Mouse (Mus musculus): Measurements from ENCODE around the gene Fev. TPM values are rescaled to one million over a fixed set of nuclear protein-coding genes. Genes with fewer than 3 reads are reported as not detected.

Gene Fev
- polyA plus RNA-seq, 1 experiment from 2014 or later: 0.24 TPM

- Histone ChIP-seq H3K9me3 (ENCODE audit: low read length) (no peaks in the 10 kb centered on the region), H3K4me2 (replicated peaks; ENCODE audit: low read depth, low read length) (no peak overlapping the region)
- ATAC-seq (ENCODE audit: low FRiP score, low TSS enrichment): no peak
Observed at GRCm38 (mm10) chr1:74880785-74881360, 4.3 kb downstream of the Fev start.

GRCm38 (mm10) chr1:74877199-74877598 is 8.0 kb downstream of the Fev start:
- H3K27me3 ChIP-seq (ENCODE audit: insufficient read depth, low read length): peaks cover 40% of the 10 kb centered on the region
- no peak overlapping the region for H3K27ac ChIP-seq (ENCODE audit: low read length)
- 65% methylated on average over 3 of the region's 3 CpGs for WGBS
- H3K36me3 ChIP-seq (ENCODE audit: insufficient read depth, low read length): no peaks in the 10 kb centered on the region
- no peak overlapping the region for H3K9ac ChIP-seq (replicated peaks; ENCODE audit: low read length)
- ATAC-seq (ENCODE audit: low FRiP score, low TSS enrichment): no peak
- H3K4me1 ChIP-seq (ENCODE audit: insufficient read depth, low read length): peaks cover 4% of the 10 kb centered on the region
- H3K4me3 ChIP-seq (ENCODE audit: low read length): no peak overlapping the region
- no peak overlapping the region for H3K4me2 ChIP-seq (replicated peaks; ENCODE audit: low read depth, low read length)
- H3K9me3 ChIP-seq (ENCODE audit: low read length): no peaks in the 10 kb centered on the region

More at GRCm38 (mm10) chr1:74880785-74881360, 4.3 kb downstream of the Fev start:
- 3% methylated on average over 18 of the region's 18 CpGs for WGBS
- Histone ChIP-seq H3K4me1 (ENCODE audit: insufficient read depth, low read length) (peaks cover 25% of the 10 kb centered on the region), H3K27ac (ENCODE audit: low read length) (no peak overlapping the region), H3K9ac (replicated peaks; ENCODE audit: low read length) (no peak overlapping the region), H3K36me3 (ENCODE audit: insufficient read depth, low read length) (no peaks in the 10 kb centered on the region), H3K27me3 (ENCODE audit: insufficient read depth, low read length) (peaks cover 74% of the 10 kb centered on the region), H3K4me3 (ENCODE audit: low read length) (0 out of 2 replicates have a peak overlapping the region, but pooled peaks have one; percentile 18)

- Histone ChIP-seq H3K4me1 (ENCODE audit: insufficient read depth, low read length) (no peaks in the 10 kb centered on the region), H3K4me3 (ENCODE audit: low read length) (no peak overlapping the region), H3K4me2 (replicated peaks; ENCODE audit: low read depth, low read length) (no peak overlapping the region), H3K27ac (ENCODE audit: low read length) (no peak overlapping the region), H3K27me3 (ENCODE audit: insufficient read depth, low read length) (peaks cover 12% of the 10 kb centered on the region), H3K9me3 (ENCODE audit: low read length) (no peaks in the 10 kb centered on the region), H3K36me3 (ENCODE audit: insufficient read depth, low read length) (no peaks in the 10 kb centered on the region), H3K9ac (replicated peaks; ENCODE audit: low read length) (no peak overlapping the region)
- ATAC-seq (ENCODE audit: low FRiP score, low TSS enrichment): no peak
- 65% methylated on average over 2 of the region's 2 CpGs for WGBS
Observed at GRCm38 (mm10) chr1:74872218-74872617, 13.0 kb downstream of the Fev start.

- Histone ChIP-seq H3K36me3 (ENCODE audit: insufficient read depth, low read length) (no peaks in the 10 kb centered on the region), H3K4me2 (replicated peaks; ENCODE audit: low read depth, low read length) (no peak overlapping the region), H3K9me3 (ENCODE audit: low read length) (no peaks in the 10 kb centered on the region), H3K27ac (ENCODE audit: low read length) (no peak overlapping the region), H3K4me1 (ENCODE audit: insufficient read depth, low read length) (peaks cover 10% of the 10 kb centered on the region; the same call in 1 of the 2 replicates), H3K27me3 (ENCODE audit: insufficient read depth, low read length) (peaks cover 39% of the 10 kb centered on the region), H3K9ac (replicated peaks; ENCODE audit: low read length) (no peak overlapping the region), H3K4me3 (ENCODE audit: low read length) (no peak overlapping the region)
- ATAC-seq (ENCODE audit: low FRiP score, low TSS enrichment): no peak
Observed at GRCm38 (mm10) chr1:74861783-74862182, 23.4 kb downstream of the Fev start.

- Histone ChIP-seq H3K4me1 (ENCODE audit: insufficient read depth, low read length) (peaks cover 22% of the 10 kb centered on the region), H3K27ac (ENCODE audit: low read length) (no peak overlapping the region), H3K36me3 (ENCODE audit: insufficient read depth, low read length) (no peaks in the 10 kb centered on the region), H3K9ac (replicated peaks; ENCODE audit: low read length) (no peak overlapping the region), H3K9me3 (ENCODE audit: low read length) (no peaks in the 10 kb centered on the region), H3K4me2 (replicated peaks; ENCODE audit: low read depth, low read length) (no peak overlapping the region), H3K27me3 (ENCODE audit: insufficient read depth, low read length) (peaks cover 61% of the 10 kb centered on the region), H3K4me3 (ENCODE audit: low read length) (no peak overlapping the region)
- WGBS: 36% methylated on average over 6 of the region's 6 CpGs
- no peak for ATAC-seq (ENCODE audit: low FRiP score, low TSS enrichment)
Observed at GRCm38 (mm10) chr1:74859223-74859984, 25.8 kb downstream of the Fev start.

- Histone ChIP-seq H3K36me3 (ENCODE audit: insufficient read depth, low read length) (no peaks in the 10 kb centered on the region), H3K4me3 (ENCODE audit: low read length) (peak overlapping the region; percentile 39; the same call in 1 of the 2 replicates), H3K4me1 (ENCODE audit: insufficient read depth, low read length) (peaks cover 24% of the 10 kb centered on the region), H3K27ac (ENCODE audit: low read length) (no peak overlapping the region), H3K27me3 (ENCODE audit: insufficient read depth, low read length) (peaks cover 67% of the 10 kb centered on the region), H3K9me3 (ENCODE audit: low read length) (no peaks in the 10 kb centered on the region), H3K4me2 (replicated peaks; ENCODE audit: low read depth, low read length) (peak overlapping the region; percentile 51), H3K9ac (replicated peaks; ENCODE audit: low read length) (no peak overlapping the region)
- 7% methylated on average over 16 of the region's 16 CpGs for WGBS
- no peak for ATAC-seq (ENCODE audit: low FRiP score, low TSS enrichment)
Observed at GRCm38 (mm10) chr1:74858805-74859204, 26.4 kb downstream of the Fev start.

- ATAC-seq (ENCODE audit: low FRiP score, low TSS enrichment): no peak
- peak overlapping the region; percentile 51 for H3K4me2 ChIP-seq (replicated peaks; ENCODE audit: low read depth, low read length)
- no peak overlapping the region for H3K9ac ChIP-seq (replicated peaks; ENCODE audit: low read length)
- H3K9me3 ChIP-seq (ENCODE audit: low read length): no peaks in the 10 kb centered on the region
- under 1% methylated on average over 26 of the region's 29 CpGs for WGBS
- no peak overlapping the region for H3K27ac ChIP-seq (ENCODE audit: low read length)
- H3K27me3 ChIP-seq (ENCODE audit: insufficient read depth, low read length): peaks cover 72% of the 10 kb centered on the region
- H3K4me3 ChIP-seq (ENCODE audit: low read length): peak overlapping the region; percentile 39
- H3K36me3 ChIP-seq (ENCODE audit: insufficient read depth, low read length): no peaks in the 10 kb centered on the region
- H3K4me1 ChIP-seq (ENCODE audit: insufficient read depth, low read length): peaks cover 24% of the 10 kb centered on the region
Observed at GRCm38 (mm10) chr1:74858171-74858719, 27.0 kb downstream of the Fev start.

GRCm38 (mm10) chr1:74857677-74858076 is 27.5 kb downstream of the Fev start:
- Histone ChIP-seq H3K4me2 (replicated peaks; ENCODE audit: low read depth, low read length) (peak overlapping the region; percentile 51), H3K27me3 (ENCODE audit: insufficient read depth, low read length) (peaks cover 78% of the 10 kb centered on the region)
- no peak for ATAC-seq (ENCODE audit: low FRiP score, low TSS enrichment)

GRCm38 (mm10) chr1:74857201-74857600 is 28.0 kb downstream of the Fev start:
- Histone ChIP-seq H3K27ac (ENCODE audit: low read length) (no peak overlapping the region), H3K4me3 (ENCODE audit: low read length) (no peak overlapping the region), H3K27me3 (ENCODE audit: insufficient read depth, low read length) (peaks cover 82% of the 10 kb centered on the region), H3K9me3 (ENCODE audit: low read length) (no peaks in the 10 kb centered on the region), H3K4me2 (replicated peaks; ENCODE audit: low read depth, low read length) (no peak overlapping the region), H3K9ac (replicated peaks; ENCODE audit: low read length) (no peak overlapping the region), H3K36me3 (ENCODE audit: insufficient read depth, low read length) (no peaks in the 10 kb centered on the region), H3K4me1 (ENCODE audit: insufficient read depth, low read length) (peaks cover 24% of the 10 kb centered on the region)
- ATAC-seq (ENCODE audit: low FRiP score, low TSS enrichment): no peak
- 2% methylated on average over 20 of the region's 20 CpGs for WGBS

More at GRCm38 (mm10) chr1:74857677-74858076, 27.5 kb downstream of the Fev start:
- Histone ChIP-seq H3K9me3 (ENCODE audit: low read length) (no peaks in the 10 kb centered on the region), H3K4me3 (ENCODE audit: low read length) (peak overlapping the region; percentile 39), H3K27ac (ENCODE audit: low read length) (no peak overlapping the region), H3K4me1 (ENCODE audit: insufficient read depth, low read length) (peaks cover 24% of the 10 kb centered on the region), H3K36me3 (ENCODE audit: insufficient read depth, low read length) (no peaks in the 10 kb centered on the region), H3K9ac (replicated peaks; ENCODE audit: low read length) (no peak overlapping the region)
- WGBS: 6% methylated on average over 4 of the region's 4 CpGs

- Histone ChIP-seq H3K27me3 (ENCODE audit: insufficient read depth, low read length) (peaks cover 86% of the 10 kb centered on the region), H3K9me3 (ENCODE audit: low read length) (no peaks in the 10 kb centered on the region), H3K4me3 (ENCODE audit: low read length) (no peak overlapping the region), H3K4me2 (replicated peaks; ENCODE audit: low read depth, low read length) (no peak overlapping the region), H3K27ac (ENCODE audit: low read length) (no peak overlapping the region), H3K4me1 (ENCODE audit: insufficient read depth, low read length) (peaks cover 24% of the 10 kb centered on the region), H3K36me3 (ENCODE audit: insufficient read depth, low read length) (no peaks in the 10 kb centered on the region), H3K9ac (replicated peaks; ENCODE audit: low read length) (no peak overlapping the region)
- no peak for ATAC-seq (ENCODE audit: low FRiP score, low TSS enrichment)
- 3% methylated on average over 7 of the region's 7 CpGs for WGBS
Observed at GRCm38 (mm10) chr1:74856791-74857190, 28.4 kb downstream of the Fev start.

Measured in kidney, embryonic 16.5 days (tissue).